Mouse (Mus musculus): ENCODE data around the gene Chil1.

DNA sequence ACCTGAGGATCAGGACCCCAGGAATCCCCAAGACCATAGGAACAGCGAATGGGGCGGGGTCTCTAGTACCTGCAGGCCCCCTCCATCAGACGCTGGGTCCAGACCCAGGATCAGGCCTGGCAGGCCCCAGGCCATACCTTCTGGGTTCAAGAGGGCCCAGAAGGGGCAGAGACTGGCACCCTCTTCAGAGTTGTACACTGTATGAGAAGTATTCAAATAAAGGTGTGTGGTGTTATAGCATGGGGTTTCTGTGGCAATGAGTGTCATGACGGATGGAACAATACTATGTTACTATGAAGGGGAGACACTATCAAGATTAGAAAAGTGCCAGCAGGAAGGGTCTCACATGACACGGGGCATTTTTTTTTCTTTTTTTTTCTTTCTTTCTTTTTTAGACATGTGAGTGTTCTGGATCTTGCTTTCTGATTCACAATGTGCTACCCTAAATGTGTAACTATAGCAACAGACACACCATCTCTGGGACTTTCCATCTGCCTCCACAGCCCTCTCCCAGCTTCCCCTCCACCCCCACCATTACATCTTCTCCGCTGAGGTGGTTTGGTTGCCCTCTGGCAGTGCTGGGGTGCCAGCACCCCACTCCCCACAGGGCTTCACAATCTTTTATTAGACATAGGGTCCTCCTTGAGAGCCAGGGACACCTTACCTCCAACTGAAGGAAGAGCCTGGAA is 19.2 kb downstream of the Chil1 start:
- no peak for TF ChIP-seq CTCF (IDR thresholded peaks at IDR 0.05; ENCODE audit: insufficient read depth, low read depth, low read length)
- TF ChIP-seq POLR2A (IDR thresholded peaks at IDR 0.05; ENCODE audit: insufficient read depth, low read depth, low read length): no peak

All from olfactory bulb, adult 2 months (tissue).